Mouse (Mus musculus) erythroblast, embryonic 14.5 days (primary cell): ENCODE measurements at regions not wholly inside any gene's neighbourhood (a gene's known extent, or its start where the extent isn't known, plus 50 kb on each side); places are given as distances from the start of the nearest gene placed in this dataset.

Experiments used
- GATA1 ChIP-seq: IDR thresholded peaks from 2 replicates; pipeline ENCODE4 v1.6.1; 2012; ENCODE audit warnings: low read length, inconsistent platforms, mixed read lengths
- TAL1 ChIP-seq: IDR thresholded peaks from 3 replicates; pipeline ENCODE4 v1.6.1; 2012; ENCODE audit warnings: low read length, inconsistent platforms, mixed read lengths

DNA sequence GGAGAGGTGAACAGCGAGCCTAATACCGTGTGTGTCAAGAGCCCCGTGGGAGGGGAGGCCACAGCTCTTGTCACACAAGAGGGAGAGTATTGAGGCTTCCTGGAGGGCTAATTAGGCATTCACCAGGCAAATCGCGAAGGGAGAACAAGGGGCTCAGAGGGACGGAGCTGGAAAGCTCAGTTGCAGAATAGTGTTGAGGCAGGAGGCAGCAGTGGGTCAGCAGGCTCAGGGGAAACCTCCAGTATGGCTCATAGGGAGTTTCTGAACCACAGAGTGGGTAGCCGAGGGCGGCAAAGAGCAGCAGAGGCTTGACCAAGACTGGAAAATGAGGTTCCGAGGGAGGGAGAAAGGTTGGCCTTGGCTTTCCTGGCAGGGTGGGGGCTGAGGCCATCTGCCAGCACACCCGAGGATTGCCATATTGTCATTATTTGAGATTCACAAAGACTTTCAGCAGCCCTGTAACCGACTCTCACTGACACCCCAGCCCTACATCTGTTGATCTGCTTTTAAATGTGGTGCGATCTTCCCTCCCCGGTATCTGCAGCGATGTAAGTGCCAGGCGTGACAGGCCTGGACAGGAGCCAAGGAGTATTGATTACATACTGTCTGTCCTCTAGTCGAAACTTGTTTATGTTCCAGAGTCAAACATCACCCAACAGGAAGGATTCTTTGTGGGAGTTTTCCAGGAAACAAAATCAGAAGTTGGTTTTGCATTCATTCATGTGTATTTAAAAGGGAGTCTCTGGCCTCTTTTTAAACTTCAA lies 198.5 kb downstream of the Enc1 start:
- TF ChIP-seq GATA1 (no peak), TAL1 (no peak)
